Mouse (Mus musculus) CH12.LX (cell line): ENCODE results near the gene Npas3. TPM values are rescaled to one million over a fixed set of nuclear protein-coding genes. Genes with fewer than 3 reads are reported as not detected.

Source experiments
- DNase-seq: peaks from one replicate; pipeline ENCODE4 v3.0.0-alpha.2; 2013; ENCODE audit errors: extremely low read depth
- H3K27ac ChIP-seq: 2 replicates; pipeline ENCODE4 v1.5.1; 2012; ENCODE audit warnings: low read depth, mild to moderate bottlenecking, control low read depth, moderate library complexity; ENCODE audit not compliant: insufficient read depth
- H3K27me3 ChIP-seq: replicated peaks from 2 replicates; pipeline ENCODE3; 2012; ENCODE audit warnings: inconsistent platforms
- H3K36me3 ChIP-seq, 2 experiments: replicated peaks in 1 of 2; 2 replicates each; pipeline versions ENCODE3 to v1.6.1; 2012; ENCODE audit warnings: inconsistent platforms in 1 of 2, low read length in 1 of 2, mild to moderate bottlenecking in 1 of 2, mixed read lengths in 1 of 2, moderate library complexity in 1 of 2; ENCODE audit not compliant: control insufficient read depth in 1 of 2, insufficient read depth in 1 of 2
- H3K4me1 ChIP-seq, 2 experiments: 2 replicates each; pipeline ENCODE4 v1.6.1; 2012; ENCODE audit warnings: inconsistent platforms in 1 of 2, moderate library complexity in 1 of 2; ENCODE audit not compliant: insufficient read depth in 2 of 2, control insufficient read depth in 1 of 2
- H3K4me2 ChIP-seq: 2 replicates; pipeline ENCODE4 v1.6.1; 2012; ENCODE audit warnings: low read depth, mild to moderate bottlenecking, control low read depth; ENCODE audit not compliant: poor library complexity, insufficient read depth, severe bottlenecking
- H3K4me3 ChIP-seq, 3 experiments: fragments of 150-350 bp in 1 of 3; sonication (generic) in 1 of 3; replicated peaks in 1 of 3; 2 replicates each; pipeline versions ENCODE3 to v1.5.1; 2011 to 2012; ENCODE audit warnings: low read depth in 2 of 3, low read length in 2 of 3, mild to moderate bottlenecking in 2 of 3, moderate library complexity in 2 of 3, control low read depth in 1 of 3, improper control_type of control experiment in 1 of 3, inconsistent platforms in 1 of 3, mixed read lengths in 1 of 3; ENCODE audit not compliant: poor library complexity in 1 of 3
- H3K79me2 ChIP-seq: replicated peaks from 2 replicates; pipeline ENCODE4 v1.6.1; 2012; ENCODE audit warnings: mild to moderate bottlenecking, moderate library complexity; ENCODE audit not compliant: control insufficient read depth, poor library complexity, insufficient read depth, severe bottlenecking; ENCODE audit errors: extremely low read depth
- H3K9ac ChIP-seq: 2 replicates; pipeline ENCODE4 v1.6.1; 2012; ENCODE audit warnings: low read depth, mild to moderate bottlenecking, control low read depth, moderate library complexity; ENCODE audit not compliant: insufficient read depth
- H3K9me3 ChIP-seq: replicated peaks from 2 replicates; pipeline ENCODE3; 2012; ENCODE audit warnings: low read length, inconsistent platforms, mixed read lengths
- BHLHE40 ChIP-seq: IDR thresholded peaks from 2 replicates; pipeline ENCODE4 v1.6.1; 2011; ENCODE audit warnings: mild to moderate bottlenecking, low read depth, low read length, improper control_type of control experiment
- CHD1 ChIP-seq: IDR thresholded peaks from 2 replicates; pipeline ENCODE4 v1.6.1; 2012; ENCODE audit warnings: low read depth, low read length, improper control_type of control experiment, inconsistent platforms
- CTCF ChIP-seq, 2 experiments: IDR thresholded peaks in 1 of 2; conservative IDR thresholded peaks in 1 of 2; 2 replicates each; pipeline ENCODE4 v1.5.1; 2011 to 2012; ENCODE audit warnings: low read depth in 2 of 2, low read length in 2 of 2, improper control_type of control experiment in 1 of 2, inconsistent platforms in 1 of 2, mild to moderate bottlenecking in 1 of 2, moderate library complexity in 1 of 2
- ETS1 ChIP-seq: conservative IDR thresholded peaks from 2 replicates; pipeline ENCODE4 v1.6.1; 2012; ENCODE audit warnings: low read depth, mild to moderate bottlenecking, inconsistent platforms, low read length, improper control_type of control experiment, moderate library complexity
- GABPA ChIP-seq: IDR thresholded peaks from 2 replicates; pipeline ENCODE4 v1.6.1; 2012; ENCODE audit warnings: low read depth, low read length, improper control_type of control experiment, inconsistent platforms; ENCODE audit not compliant: insufficient replicate concordance
- IRF4 ChIP-seq: IDR thresholded peaks from 2 replicates; pipeline ENCODE4 v1.6.1; 2014; ENCODE audit warnings: low read depth, mild to moderate bottlenecking, inconsistent platforms, low read length, improper control_type of control experiment
- JUND ChIP-seq: conservative IDR thresholded peaks from 2 replicates; pipeline ENCODE4 v1.6.1; 2011; ENCODE audit warnings: low read depth, low read length, improper control_type of control experiment
- KAT2A ChIP-seq: IDR thresholded peaks from 2 replicates; pipeline ENCODE4 v1.6.1; 2012; ENCODE audit warnings: low read length, improper control_type of control experiment, inconsistent platforms; ENCODE audit not compliant: insufficient replicate concordance
- MAFK ChIP-seq: IDR thresholded peaks from 2 replicates; pipeline ENCODE4 v1.6.1; 2011; ENCODE audit warnings: low read length, improper control_type of control experiment; ENCODE audit not compliant: insufficient replicate concordance
- MYC ChIP-seq: IDR thresholded peaks from 2 replicates; pipeline ENCODE4 v1.6.1; 2011; ENCODE audit warnings: low read depth, mild to moderate bottlenecking, improper control_type of control experiment, low read length
- NELFE ChIP-seq: IDR thresholded peaks from 2 replicates; pipeline ENCODE4 v1.6.1; 2011; ENCODE audit warnings: low read depth, low read length, improper control_type of control experiment
- PAX5 ChIP-seq: IDR thresholded peaks from 2 replicates; pipeline ENCODE4 v1.6.1; 2012; ENCODE audit warnings: low read length, inconsistent platforms, mixed read lengths
- TCF12 ChIP-seq: IDR thresholded peaks from 2 replicates; pipeline ENCODE4 v1.6.1; 2014; ENCODE audit warnings: low read depth, mild to moderate bottlenecking, inconsistent platforms, low read length, improper control_type of control experiment
- USF1 ChIP-seq: IDR thresholded peaks from 2 replicates; pipeline ENCODE4 v1.6.1; 2014; ENCODE audit warnings: low read depth, mild to moderate bottlenecking, inconsistent platforms, low read length, improper control_type of control experiment
- USF2 ChIP-seq: conservative IDR thresholded peaks from 2 replicates; pipeline ENCODE4 v1.6.1; 2011; ENCODE audit warnings: low read depth, low read length, improper control_type of control experiment
- ZKSCAN1 ChIP-seq: IDR thresholded peaks from 2 replicates; pipeline ENCODE4 v1.6.1; 2012; ENCODE audit warnings: low read depth, inconsistent platforms, low read length, improper control_type of control experiment, borderline replicate concordance
- dilution Hi-C: fragments of 300-500 bp; cut with MboI; formaldehyde crosslinking; loops from 2 replicates; pipeline ENCODE4 v1.14.3; 2020; ENCODE audit warnings: low sequenced_read_pairs; ENCODE audit not compliant: extremely low pct_unique_long_range_greater_than_20kb, extremely low pct_ligation_motif_present
- in situ Hi-C: fragments of 300-500 bp; cut with MboI; formaldehyde crosslinking; loops from 3 replicates; pipeline ENCODE4 v1.14.3; 2019; ENCODE audit warnings: low sequenced_read_pairs, low pct_ligation_motif_present, low pct_unique_long_range_greater_than_20kb, mixed read lengths
- polyA plus RNA-seq: library from polyadenylated mRNA; unstranded; fragments of >175 nt; gene quantifications from 2 replicates; pipeline ENCODE4 v1.2.1, GENCODE M21; 2012; ENCODE audit warnings: low read depth; ENCODE audit not compliant: insufficient read length
- total RNA-seq, 2 experiments: library from RNA; depleted of rRNA; stranded (reverse); fragments of 300-350 nt in 1 of 2; fragments of >200 nt in 1 of 2; gene quantifications; 2 replicates each; pipeline ENCODE4 v1.2.3; 2012 to 2014

The Npas3 gene
- total and polyA plus RNA-seq, 3 experiments = 0.13 TPM; not detected in 1

DNA sequence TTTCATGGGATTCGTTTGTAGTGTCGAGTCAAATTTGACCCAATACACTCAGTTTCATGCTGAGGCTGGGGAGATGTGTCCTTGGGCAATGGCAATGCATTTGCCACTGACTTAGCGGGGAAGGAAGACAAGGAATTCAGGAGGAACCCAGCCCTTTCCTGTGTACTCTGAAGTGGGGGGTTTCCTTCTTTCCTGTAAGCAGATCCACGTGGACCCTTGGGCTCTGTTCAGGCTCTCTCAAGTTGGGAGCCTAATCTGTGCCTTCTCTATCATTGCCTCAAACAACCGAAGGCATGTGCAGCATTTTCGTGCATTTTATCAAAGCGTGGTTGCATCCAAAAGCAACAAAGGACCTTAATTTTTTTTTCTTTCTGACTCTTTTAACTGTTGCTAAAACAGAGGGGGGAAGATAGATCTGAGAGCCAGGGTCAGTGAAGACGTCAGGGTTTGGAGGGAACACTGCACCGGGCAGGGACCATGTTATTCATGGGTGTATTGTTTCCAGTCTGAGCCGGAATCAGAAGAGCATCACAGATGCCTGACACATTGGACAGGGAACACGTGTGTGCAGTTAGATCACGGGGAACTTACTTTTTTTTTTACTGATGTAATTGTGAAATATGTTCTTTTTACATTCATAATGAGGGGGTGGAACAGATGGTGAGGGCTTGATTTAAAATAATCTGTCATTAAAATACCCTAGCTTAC lies 577.6 kb downstream of the Npas3 start:
- H3K27me3 ChIP-seq = no peaks in the 10 kb centered on the region
- no peak overlapping the region for H3K4me2 ChIP-seq
- no peak overlapping the region for H3K9ac ChIP-seq
- no peaks in the 10 kb centered on the region for H3K79me2 ChIP-seq
- no peaks in the 10 kb centered on the region for H3K9me3 ChIP-seq
- no peak for DNase-seq
- no peaks in the 10 kb centered on the region for H3K4me1 ChIP-seq
- dilution Hi-C loops (no loop called here), in situ Hi-C loops (no loop called here)
- no peak overlapping the region for H3K4me3 ChIP-seq
- no peak for TF ChIP-seq ETS1
- TF ChIP-seq GABPA = no peak
- no peak for TF ChIP-seq CTCF (conservative IDR thresholded peaks at IDR 0.05 in 1 of 2, IDR thresholded peaks at IDR 0.05 in 1 of 2; ENCODE audit: low read depth in 2 of 2, low read length in 2 of 2)
- no peak for TF ChIP-seq MYC
- no peak for TF ChIP-seq MAFK
- no peak for TF ChIP-seq KAT2A
- TF ChIP-seq BHLHE40 = no peak
- no peak overlapping the region for H3K27ac ChIP-seq
- no peaks in the 10 kb centered on the region for H3K36me3 ChIP-seq

DNA sequence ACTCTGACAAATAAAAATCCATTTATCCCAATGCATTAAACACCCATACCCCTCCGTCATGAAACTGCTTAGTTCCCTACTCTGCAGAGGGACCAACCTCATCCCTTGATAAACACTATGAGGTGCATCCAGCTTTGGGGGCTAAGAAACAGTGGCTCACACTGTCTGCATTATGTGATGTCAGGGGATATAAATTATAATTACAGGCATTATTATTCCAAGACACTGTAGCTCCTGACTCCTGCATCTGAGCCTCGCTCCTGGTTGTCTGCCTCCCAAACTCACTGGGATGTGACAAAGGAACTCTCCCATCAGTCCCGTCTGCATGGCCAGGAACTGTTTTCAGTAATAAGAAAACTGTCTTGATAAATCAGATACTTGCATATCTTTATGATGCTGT lies 578.3 kb downstream of the Npas3 start:
- Histone ChIP-seq H3K27me3 (no peaks in the 10 kb centered on the region), H3K4me2 (no peak overlapping the region), H3K27ac (no peak overlapping the region), H3K4me3 (no peak overlapping the region), H3K9ac (no peak overlapping the region), H3K4me1 (no peaks in the 10 kb centered on the region), H3K9me3 (no peaks in the 10 kb centered on the region), H3K36me3 (no peaks in the 10 kb centered on the region), H3K79me2 (no peaks in the 10 kb centered on the region)
- no peak for TF ChIP-seq PAX5
- TF ChIP-seq JUND = no peak
- no peak for TF ChIP-seq GABPA
- TF ChIP-seq USF1 = no peak
- TF ChIP-seq IRF4 = no peak
- no peak for TF ChIP-seq TCF12
- no peak for TF ChIP-seq CHD1
- TF ChIP-seq ZKSCAN1 = no peak
- TF ChIP-seq USF2 = no peak
- no peak for TF ChIP-seq MAFK
- no peak for TF ChIP-seq NELFE
- dilution Hi-C loops = no loop called here
- in situ Hi-C loops = no loop called here
- no peak for DNase-seq
